Mouse (Mus musculus): ENCODE results near the gene 1700034J05Rik.

- TF ChIP-seq CTCF (IDR thresholded peaks at IDR 0.05; ENCODE audit: insufficient read depth, low read depth, low read length) (no peak), POLR2A (IDR thresholded peaks at IDR 0.05; ENCODE audit: insufficient read depth, low read depth, low read length) (no peak)
These were observed 46.4 kb downstream of the 1700034J05Rik start for GRCm38 (mm10) chr6:146907795-146908190.

Measured in olfactory bulb, adult 2 months (tissue).